Mouse (Mus musculus): ENCODE measurements at regions not wholly inside any gene's neighbourhood (a gene's known extent, or its start where the extent isn't known, plus 50 kb on each side); places are given as distances from the start of the nearest gene placed in this dataset.

DNA sequence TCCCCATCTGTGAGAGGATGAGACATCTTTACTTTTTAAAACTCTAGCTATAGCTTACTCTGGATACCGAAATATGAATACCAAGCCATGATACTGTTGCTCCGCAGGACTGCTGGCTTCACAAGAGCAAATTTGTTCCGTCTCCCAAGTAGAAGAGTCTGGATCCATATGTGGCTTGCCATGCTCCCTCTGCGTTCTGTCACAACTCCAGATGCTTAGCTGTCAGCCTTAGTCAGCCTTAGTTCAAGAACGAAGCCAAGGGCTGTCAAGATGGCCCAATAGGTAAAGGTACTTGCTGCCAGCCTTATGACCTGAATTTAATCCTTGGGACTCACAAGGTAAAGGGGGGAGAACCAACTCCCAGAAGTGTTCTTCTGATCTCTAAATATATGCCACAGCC is 64.6 kb upstream of the Nabp1 start:
- no peaks in the 10 kb centered on the region for H3K27me3 ChIP-seq (ENCODE audit: control insufficient read depth, insufficient read depth, low read length)
- H3K36me3 ChIP-seq (ENCODE audit: control insufficient read depth, insufficient read depth, low read length): no peaks in the 10 kb centered on the region
- DNase-seq (ENCODE audit: low spot score) (no peak), ATAC-seq (ENCODE audit: low FRiP score) (no peak)
- no peak overlapping the region for H3K27ac ChIP-seq (ENCODE audit: low read depth, low read length)
- no peak overlapping the region for H3K9ac ChIP-seq (ENCODE audit: low read depth, low read length)
- no peak overlapping the region for H3K4me2 ChIP-seq (replicated peaks; ENCODE audit: low read depth, low read length)
- no peaks in the 10 kb centered on the region for H3K9me3 ChIP-seq (ENCODE audit: control insufficient read depth, low read length)
- 92% methylated on average over 5 of the region's 5 CpGs for WGBS
- H3K4me3 ChIP-seq (ENCODE audit: low read depth, low read length): no peak overlapping the region
- no peaks in the 10 kb centered on the region for H3K4me1 ChIP-seq (replicated peaks; ENCODE audit: control insufficient read depth, insufficient read depth, low read length)

DNA sequence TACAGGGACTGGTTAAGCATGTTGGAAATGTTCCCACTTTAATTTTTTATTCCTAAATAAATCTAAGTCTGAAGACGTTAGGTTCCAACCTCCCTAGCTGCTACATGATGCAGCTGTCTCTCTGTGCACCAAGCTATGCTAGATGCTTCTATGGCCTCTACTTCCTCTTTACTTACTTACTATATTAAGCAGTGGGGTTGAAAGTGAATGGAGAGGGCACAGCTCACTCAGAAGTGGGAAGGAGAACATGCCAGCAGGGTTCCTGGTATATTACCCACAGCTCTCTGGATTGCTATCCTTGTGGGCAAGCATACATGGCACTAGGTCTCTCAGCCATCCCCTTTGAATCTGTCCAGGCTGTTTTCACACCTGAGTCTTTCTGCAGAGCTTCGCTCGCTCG is 61.4 kb upstream of the Nabp1 start:
- no peaks in the 10 kb centered on the region for H3K36me3 ChIP-seq (ENCODE audit: control insufficient read depth, insufficient read depth, low read length)
- H3K9ac ChIP-seq (ENCODE audit: low read depth, low read length): no peak overlapping the region
- H3K4me2 ChIP-seq (replicated peaks; ENCODE audit: low read depth, low read length): no peak overlapping the region
- no peaks in the 10 kb centered on the region for H3K9me3 ChIP-seq (ENCODE audit: control insufficient read depth, low read length)
- WGBS: 88% methylated on average over 4 of the region's 4 CpGs
- H3K4me1 ChIP-seq (replicated peaks; ENCODE audit: control insufficient read depth, insufficient read depth, low read length): no peaks in the 10 kb centered on the region
- ATAC-seq (ENCODE audit: low FRiP score) (no peak), DNase-seq (ENCODE audit: low spot score) (no peak)
- no peak overlapping the region for H3K27ac ChIP-seq (ENCODE audit: low read depth, low read length)
- H3K27me3 ChIP-seq (ENCODE audit: control insufficient read depth, insufficient read depth, low read length): no peaks in the 10 kb centered on the region
- no peak overlapping the region for H3K4me3 ChIP-seq (ENCODE audit: low read depth, low read length)

DNA sequence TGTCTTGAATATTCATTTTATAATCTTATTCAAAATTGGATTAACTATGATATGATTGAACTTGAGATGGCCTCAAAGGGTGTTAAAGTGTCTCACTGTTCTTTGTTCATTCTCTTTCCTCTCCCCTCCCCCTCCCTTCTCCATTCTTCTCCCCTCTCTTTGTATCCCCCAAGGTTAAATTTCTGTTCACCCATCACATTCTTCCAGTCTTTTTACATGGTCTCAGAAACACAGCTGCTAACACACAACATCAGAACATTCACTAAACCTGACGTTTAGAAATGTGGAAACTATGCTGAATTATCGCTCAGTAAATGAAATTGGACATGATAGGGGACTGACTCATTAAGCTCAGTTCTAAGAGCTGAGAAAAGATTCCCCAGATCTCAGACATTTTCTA is 60.6 kb upstream of the Nabp1 start:
- Histone ChIP-seq H3K27me3 (ENCODE audit: control insufficient read depth, insufficient read depth, low read length) (no peaks in the 10 kb centered on the region), H3K4me2 (replicated peaks; ENCODE audit: low read depth, low read length) (no peak overlapping the region), H3K9me3 (ENCODE audit: control insufficient read depth, low read length) (no peaks in the 10 kb centered on the region), H3K27ac (ENCODE audit: low read depth, low read length) (no peak overlapping the region), H3K4me1 (replicated peaks; ENCODE audit: control insufficient read depth, insufficient read depth, low read length) (no peaks in the 10 kb centered on the region), H3K4me3 (ENCODE audit: low read depth, low read length) (no peak overlapping the region), H3K36me3 (ENCODE audit: control insufficient read depth, insufficient read depth, low read length) (no peaks in the 10 kb centered on the region), H3K9ac (ENCODE audit: low read depth, low read length) (no peak overlapping the region)
- 65% methylated on average over 2 of the region's 2 CpGs for WGBS
- DNase-seq (ENCODE audit: low spot score): no peak
- no peak for ATAC-seq (ENCODE audit: low FRiP score)

DNA sequence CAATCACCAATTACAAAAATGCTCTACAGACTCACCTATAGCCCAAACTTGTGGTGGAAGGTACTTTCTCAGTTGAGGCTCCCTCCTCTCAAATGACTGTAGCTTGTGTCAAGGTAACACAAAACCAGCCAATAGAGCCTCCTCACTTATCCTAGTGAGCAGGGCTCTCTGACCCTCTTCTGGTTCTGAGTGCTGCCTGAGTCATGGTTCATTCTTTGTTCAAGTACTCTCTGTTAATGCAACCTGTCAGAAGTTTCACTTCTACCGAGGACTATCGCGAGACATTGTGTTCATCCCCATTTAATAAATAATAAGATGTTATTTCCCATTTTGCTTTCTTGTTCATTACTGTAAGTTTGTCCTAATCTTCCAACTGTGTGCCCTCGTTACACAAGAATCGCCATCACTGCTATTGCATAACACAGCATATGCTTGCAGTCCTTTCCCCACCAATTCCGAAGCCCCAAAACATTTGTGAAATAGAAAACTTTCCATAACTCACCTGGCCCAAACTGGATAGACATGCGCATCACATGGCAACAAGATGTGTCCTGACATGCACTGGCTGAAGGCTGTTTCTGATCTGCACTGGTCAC is 59.6 kb upstream of the Nabp1 start:
- no peak for ATAC-seq (ENCODE audit: low FRiP score)
- H3K4me3 ChIP-seq (ENCODE audit: low read depth, low read length): no peak overlapping the region
- H3K27me3 ChIP-seq (ENCODE audit: control insufficient read depth, insufficient read depth, low read length): no peaks in the 10 kb centered on the region
- no peaks in the 10 kb centered on the region for H3K4me1 ChIP-seq (replicated peaks; ENCODE audit: control insufficient read depth, insufficient read depth, low read length)
- no peak for DNase-seq (ENCODE audit: low spot score)
- no peak overlapping the region for H3K9ac ChIP-seq (ENCODE audit: low read depth, low read length)
- H3K4me2 ChIP-seq (replicated peaks; ENCODE audit: low read depth, low read length): no peak overlapping the region
- WGBS: 92% methylated on average over 7 of the region's 7 CpGs
- H3K27ac ChIP-seq (ENCODE audit: low read depth, low read length): no peak overlapping the region
- H3K36me3 ChIP-seq (ENCODE audit: control insufficient read depth, insufficient read depth, low read length): no peaks in the 10 kb centered on the region
- H3K9me3 ChIP-seq (ENCODE audit: control insufficient read depth, low read length): no peaks in the 10 kb centered on the region

DNA sequence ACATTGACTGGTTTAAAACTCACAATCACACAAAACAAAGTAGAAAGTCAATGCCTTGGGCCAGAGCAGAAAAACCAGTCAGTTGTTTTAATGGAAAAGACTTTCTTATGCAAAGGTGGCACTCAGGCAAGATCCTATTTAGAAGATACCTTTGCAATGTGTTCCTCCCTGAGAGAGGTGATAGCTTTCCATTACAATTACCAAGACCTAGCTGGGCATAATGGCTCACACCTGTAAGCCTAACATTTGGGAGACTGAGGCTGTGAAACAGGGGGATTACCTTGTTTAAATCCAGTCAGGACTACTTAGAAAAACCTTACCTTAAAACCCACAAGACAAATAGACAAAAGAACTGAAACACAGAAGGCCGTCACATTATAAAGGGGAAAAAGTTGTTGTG is 57.9 kb upstream of the Nabp1 start:
- Histone ChIP-seq H3K9ac (ENCODE audit: low read depth, low read length) (no peak overlapping the region), H3K36me3 (ENCODE audit: control insufficient read depth, insufficient read depth, low read length) (no peaks in the 10 kb centered on the region), H3K9me3 (ENCODE audit: control insufficient read depth, low read length) (no peaks in the 10 kb centered on the region), H3K4me2 (replicated peaks; ENCODE audit: low read depth, low read length) (no peak overlapping the region), H3K27me3 (ENCODE audit: control insufficient read depth, insufficient read depth, low read length) (no peaks in the 10 kb centered on the region), H3K27ac (ENCODE audit: low read depth, low read length) (no peak overlapping the region), H3K4me1 (replicated peaks; ENCODE audit: control insufficient read depth, insufficient read depth, low read length) (no peaks in the 10 kb centered on the region), H3K4me3 (ENCODE audit: low read depth, low read length) (no peak overlapping the region)
- ATAC-seq (ENCODE audit: low FRiP score): no peak
- WGBS: 94% methylated on average over 1 of the region's 1 CpGs
- no peak for DNase-seq (ENCODE audit: low spot score)

DNA sequence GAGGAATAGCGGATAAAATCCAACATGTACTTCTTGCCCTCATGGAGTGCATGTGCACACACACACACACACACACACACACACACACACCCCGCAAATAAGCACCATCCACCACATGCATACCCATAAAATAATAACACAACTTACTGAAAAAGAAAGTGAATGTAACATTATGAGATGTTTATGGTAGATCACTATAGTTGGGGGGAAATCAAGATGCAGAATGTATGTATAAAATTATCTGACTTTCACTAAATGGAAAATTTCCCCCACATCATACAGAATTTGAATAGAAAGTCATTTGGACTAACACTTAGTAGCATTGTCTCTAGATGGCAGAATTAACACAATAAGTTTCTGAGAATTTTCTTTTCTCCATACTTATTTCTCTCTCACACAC is 57.2 kb upstream of the Nabp1 start:
- Histone ChIP-seq H3K27ac (ENCODE audit: low read depth, low read length) (no peak overlapping the region), H3K9ac (ENCODE audit: low read depth, low read length) (no peak overlapping the region), H3K4me3 (ENCODE audit: low read depth, low read length) (no peak overlapping the region), H3K9me3 (ENCODE audit: control insufficient read depth, low read length) (no peaks in the 10 kb centered on the region), H3K27me3 (ENCODE audit: control insufficient read depth, insufficient read depth, low read length) (no peaks in the 10 kb centered on the region), H3K4me1 (replicated peaks; ENCODE audit: control insufficient read depth, insufficient read depth, low read length) (no peaks in the 10 kb centered on the region), H3K4me2 (replicated peaks; ENCODE audit: low read depth, low read length) (no peak overlapping the region), H3K36me3 (ENCODE audit: control insufficient read depth, insufficient read depth, low read length) (no peaks in the 10 kb centered on the region)
- 93% methylated on average over 2 of the region's 2 CpGs for WGBS
- DNase-seq (ENCODE audit: low spot score) (no peak), ATAC-seq (ENCODE audit: low FRiP score) (no peak)

DNA sequence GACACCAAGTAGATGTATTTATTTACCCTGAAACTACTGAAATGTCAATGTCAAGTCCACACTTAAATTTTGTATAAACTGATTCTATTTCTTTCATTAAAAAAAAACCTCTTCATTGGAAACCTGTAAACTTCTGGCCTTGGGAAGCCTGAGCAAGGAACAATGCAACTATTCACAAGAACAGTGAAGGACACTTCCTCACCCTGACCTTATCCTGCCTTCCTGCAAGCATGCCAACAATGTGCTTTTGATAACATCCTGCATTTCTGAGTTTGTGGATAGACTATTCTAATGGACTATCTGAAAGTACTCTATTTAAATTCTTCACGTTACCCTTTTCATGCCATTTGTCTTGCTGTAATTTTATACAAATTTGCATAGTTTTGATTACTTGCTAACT is 53.1 kb upstream of the Nabp1 start:
- Histone ChIP-seq H3K4me2 (replicated peaks; ENCODE audit: low read depth, low read length) (no peak overlapping the region), H3K9ac (ENCODE audit: low read depth, low read length) (no peak overlapping the region), H3K36me3 (ENCODE audit: control insufficient read depth, insufficient read depth, low read length) (no peaks in the 10 kb centered on the region), H3K4me1 (replicated peaks; ENCODE audit: control insufficient read depth, insufficient read depth, low read length) (no peaks in the 10 kb centered on the region), H3K27me3 (ENCODE audit: control insufficient read depth, insufficient read depth, low read length) (no peaks in the 10 kb centered on the region), H3K27ac (ENCODE audit: low read depth, low read length) (no peak overlapping the region), H3K9me3 (ENCODE audit: control insufficient read depth, low read length) (no peaks in the 10 kb centered on the region), H3K4me3 (ENCODE audit: low read depth, low read length) (no peak overlapping the region)
- no peak for DNase-seq (ENCODE audit: low spot score)
- ATAC-seq (ENCODE audit: low FRiP score): no peak
- WGBS: 67% methylated on average over 1 of the region's 1 CpGs

DNA sequence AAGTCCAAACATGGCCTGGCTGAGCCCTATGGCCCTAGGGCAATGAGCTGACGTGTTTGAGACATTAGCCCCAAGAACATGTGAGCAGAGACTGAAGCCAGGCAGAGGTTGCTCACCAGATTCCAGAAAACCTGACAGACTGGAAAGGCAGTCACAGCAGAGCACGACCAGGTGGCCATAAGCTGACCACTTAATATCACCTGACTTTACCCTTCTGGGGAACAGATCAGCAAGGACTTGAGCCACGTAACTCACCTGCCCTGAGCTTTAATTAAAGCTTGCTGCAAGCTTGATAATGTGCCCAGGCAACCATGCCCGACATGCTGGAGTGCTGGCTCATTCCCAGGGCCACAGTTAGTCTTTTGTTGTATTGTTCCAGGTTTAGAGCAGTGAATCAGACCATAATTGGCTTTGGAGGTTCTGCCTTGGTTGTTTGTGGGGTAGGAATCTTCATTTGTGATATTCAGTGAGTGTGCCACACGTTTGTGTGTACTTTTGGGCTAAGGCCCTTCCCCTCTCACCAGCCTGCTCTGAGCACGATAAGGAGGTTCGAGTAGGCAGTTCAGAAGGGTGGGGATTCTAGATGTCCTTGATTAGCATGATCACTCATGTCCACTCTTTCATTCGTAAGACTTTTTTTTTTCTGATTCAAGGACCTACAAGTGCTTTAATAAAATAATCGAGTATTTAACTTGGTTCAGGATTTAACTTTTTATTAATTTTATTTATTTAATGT is 52.1 kb upstream of the Nabp1 start:
- DNase-seq (ENCODE audit: low spot score): no peak
- no peak overlapping the region for H3K27ac ChIP-seq (ENCODE audit: low read depth, low read length)
- 71% methylated on average over 9 of the region's 9 CpGs for WGBS

DNA sequence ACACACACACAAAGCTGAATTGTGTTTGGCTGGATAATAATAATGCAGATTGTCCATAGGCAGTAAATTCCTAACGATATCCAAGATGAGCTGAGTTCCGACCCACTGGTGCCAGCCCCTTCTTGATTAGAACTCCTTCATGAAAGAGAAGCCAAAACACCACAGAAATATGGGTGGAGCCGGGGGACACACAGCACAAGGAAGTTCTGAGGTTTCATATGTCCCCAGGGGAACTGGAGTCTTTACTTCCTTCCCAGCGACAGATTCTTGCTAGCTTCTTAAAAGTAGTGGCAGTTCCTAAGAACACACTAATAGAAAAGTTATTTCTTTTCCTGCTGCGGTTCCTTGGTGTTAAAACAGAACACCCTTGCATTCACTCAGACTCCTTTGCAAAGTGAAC is 51.4 kb upstream of the Nabp1 start:
- no peaks in the 10 kb centered on the region for H3K36me3 ChIP-seq (ENCODE audit: control insufficient read depth, insufficient read depth, low read length)
- no peaks in the 10 kb centered on the region for H3K9me3 ChIP-seq (ENCODE audit: control insufficient read depth, low read length)
- no peak for DNase-seq (ENCODE audit: low spot score)
- H3K4me1 ChIP-seq (replicated peaks; ENCODE audit: control insufficient read depth, insufficient read depth, low read length): no peaks in the 10 kb centered on the region
- no peak for ATAC-seq (ENCODE audit: low FRiP score)
- no peaks in the 10 kb centered on the region for H3K27me3 ChIP-seq (ENCODE audit: control insufficient read depth, insufficient read depth, low read length)
- H3K4me2 ChIP-seq (replicated peaks; ENCODE audit: low read depth, low read length): no peak overlapping the region
- no peak overlapping the region for H3K4me3 ChIP-seq (ENCODE audit: low read depth, low read length)
- WGBS: 75% methylated on average over 5 of the region's 5 CpGs
- no peak overlapping the region for H3K9ac ChIP-seq (ENCODE audit: low read depth, low read length)
- no peak overlapping the region for H3K27ac ChIP-seq (ENCODE audit: low read depth, low read length)

More for the DNA sequence above, 52.1 kb upstream of the Nabp1 start:
- H3K36me3 ChIP-seq (ENCODE audit: control insufficient read depth, insufficient read depth, low read length): no peaks in the 10 kb centered on the region
- no peaks in the 10 kb centered on the region for H3K27me3 ChIP-seq (ENCODE audit: control insufficient read depth, insufficient read depth, low read length)
- H3K4me1 ChIP-seq (replicated peaks; ENCODE audit: control insufficient read depth, insufficient read depth, low read length): no peaks in the 10 kb centered on the region
- H3K4me3 ChIP-seq (ENCODE audit: low read depth, low read length): no peak overlapping the region
- no peak overlapping the region for H3K9ac ChIP-seq (ENCODE audit: low read depth, low read length)
- H3K9me3 ChIP-seq (ENCODE audit: control insufficient read depth, low read length): no peaks in the 10 kb centered on the region
- no peak overlapping the region for H3K4me2 ChIP-seq (replicated peaks; ENCODE audit: low read depth, low read length)
- ATAC-seq (ENCODE audit: low FRiP score): no peak
